Mouse (Mus musculus): ENCODE results near the gene Rapgef1.

- no peak for TF ChIP-seq GATA1 (IDR thresholded peaks at IDR 0.05; ENCODE audit: borderline replicate concordance, low read length)
- TF ChIP-seq FLI1 (IDR thresholded peaks at IDR 0.05; ENCODE audit: low read length), result no peak
These were observed 82.7 kb downstream of the Rapgef1 start for GRCm38 (mm10) chr2:29702189-29702588.
